Mouse (Mus musculus): ENCODE measurements at regions not wholly inside any gene's neighbourhood (a gene's known extent, or its start where the extent isn't known, plus 50 kb on each side); places are given as distances from the start of the nearest gene placed in this dataset.

DNA sequence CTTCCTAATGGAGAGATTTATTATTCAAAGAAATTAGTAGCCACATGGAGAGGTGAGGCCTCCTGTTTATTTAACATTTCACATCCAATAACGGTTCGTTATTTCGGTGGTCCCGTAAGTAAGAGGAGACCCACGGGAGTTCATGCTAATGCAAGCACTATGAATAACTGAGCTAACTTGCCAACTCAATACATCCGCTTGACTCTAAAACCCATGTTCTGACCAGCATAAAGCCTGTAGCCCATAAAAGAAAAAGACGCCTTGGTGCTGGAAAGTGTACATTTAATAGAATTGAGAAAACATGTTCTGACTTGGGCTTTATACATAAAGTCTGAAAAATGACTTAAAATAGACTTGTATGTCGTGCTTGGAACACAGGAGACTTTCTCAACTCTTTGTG, 198.1 kb upstream of the Dkk2 start:
- no peaks in the 10 kb centered on the region for H3K36me3 ChIP-seq
- H3K9ac ChIP-seq: no peak overlapping the region
- no peaks in the 10 kb centered on the region for H3K9me3 ChIP-seq
- H3K4me1 ChIP-seq: no peaks in the 10 kb centered on the region
- no peak for ATAC-seq (ENCODE audit: insufficient number of reproducible peaks, insufficient read depth, low FRiP score, low TSS enrichment, low read depth)
- no peaks in the 10 kb centered on the region for H3K27me3 ChIP-seq
- no peak overlapping the region for H3K4me2 ChIP-seq
- no peak overlapping the region for H3K27ac ChIP-seq
- no peak overlapping the region for H3K4me3 ChIP-seq
- WGBS: 89% methylated on average over 8 of the region's 8 CpGs

DNA sequence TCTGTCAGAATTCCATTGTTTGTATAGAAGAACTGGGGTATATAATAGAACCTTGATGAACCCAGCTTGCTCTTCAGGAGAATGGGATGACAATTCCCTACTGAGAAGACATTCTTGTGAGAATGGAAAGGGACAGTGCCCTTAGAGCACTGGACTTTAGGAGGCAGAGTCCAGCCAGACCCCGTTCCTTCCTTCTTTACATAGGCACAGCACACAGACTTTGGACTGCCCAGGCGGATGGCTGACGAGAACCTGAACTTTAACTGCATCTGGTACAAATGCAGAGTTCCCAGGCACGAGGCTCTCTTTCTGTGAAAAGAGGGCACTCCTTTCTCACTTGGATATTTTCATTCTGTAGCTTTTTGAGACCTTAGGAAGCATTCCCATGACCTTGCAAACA, 197.4 kb upstream of the Dkk2 start:
- Histone ChIP-seq H3K4me3 (no peak overlapping the region), H3K27me3 (no peaks in the 10 kb centered on the region), H3K9me3 (no peaks in the 10 kb centered on the region), H3K27ac (no peak overlapping the region), H3K36me3 (no peaks in the 10 kb centered on the region), H3K9ac (no peak overlapping the region), H3K4me1 (no peaks in the 10 kb centered on the region), H3K4me2 (no peak overlapping the region)
- no peak for ATAC-seq (ENCODE audit: insufficient number of reproducible peaks, insufficient read depth, low FRiP score, low TSS enrichment, low read depth)
- 75% methylated on average over 4 of the region's 4 CpGs for WGBS

DNA sequence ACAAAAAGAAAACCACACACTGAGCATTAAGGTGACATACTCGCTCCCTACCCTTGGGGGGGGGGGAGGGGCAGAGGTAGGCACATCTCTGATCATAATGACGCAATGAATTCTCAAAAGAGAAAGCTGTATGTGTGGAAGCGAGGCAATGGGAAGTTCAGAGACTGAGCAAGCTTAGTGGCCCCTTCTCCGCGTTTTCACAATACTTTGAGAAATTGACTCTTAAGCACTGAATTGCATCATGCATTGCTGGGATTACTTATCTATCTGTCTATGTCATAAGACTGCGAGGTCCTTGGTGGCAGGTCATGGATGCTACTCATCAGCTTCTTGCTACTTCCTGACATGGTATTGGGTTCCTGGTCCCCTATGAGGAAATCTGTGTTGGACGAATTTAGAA, 193.2 kb upstream of the Dkk2 start:
- Histone ChIP-seq H3K9me3 (no peaks in the 10 kb centered on the region), H3K4me2 (no peak overlapping the region), H3K9ac (no peak overlapping the region), H3K27ac (no peak overlapping the region), H3K27me3 (no peaks in the 10 kb centered on the region), H3K36me3 (no peaks in the 10 kb centered on the region), H3K4me1 (no peaks in the 10 kb centered on the region), H3K4me3 (no peak overlapping the region)
- no peak for ATAC-seq (ENCODE audit: insufficient number of reproducible peaks, insufficient read depth, low FRiP score, low TSS enrichment, low read depth)
- WGBS: 89% methylated on average over 7 of the region's 7 CpGs

DNA sequence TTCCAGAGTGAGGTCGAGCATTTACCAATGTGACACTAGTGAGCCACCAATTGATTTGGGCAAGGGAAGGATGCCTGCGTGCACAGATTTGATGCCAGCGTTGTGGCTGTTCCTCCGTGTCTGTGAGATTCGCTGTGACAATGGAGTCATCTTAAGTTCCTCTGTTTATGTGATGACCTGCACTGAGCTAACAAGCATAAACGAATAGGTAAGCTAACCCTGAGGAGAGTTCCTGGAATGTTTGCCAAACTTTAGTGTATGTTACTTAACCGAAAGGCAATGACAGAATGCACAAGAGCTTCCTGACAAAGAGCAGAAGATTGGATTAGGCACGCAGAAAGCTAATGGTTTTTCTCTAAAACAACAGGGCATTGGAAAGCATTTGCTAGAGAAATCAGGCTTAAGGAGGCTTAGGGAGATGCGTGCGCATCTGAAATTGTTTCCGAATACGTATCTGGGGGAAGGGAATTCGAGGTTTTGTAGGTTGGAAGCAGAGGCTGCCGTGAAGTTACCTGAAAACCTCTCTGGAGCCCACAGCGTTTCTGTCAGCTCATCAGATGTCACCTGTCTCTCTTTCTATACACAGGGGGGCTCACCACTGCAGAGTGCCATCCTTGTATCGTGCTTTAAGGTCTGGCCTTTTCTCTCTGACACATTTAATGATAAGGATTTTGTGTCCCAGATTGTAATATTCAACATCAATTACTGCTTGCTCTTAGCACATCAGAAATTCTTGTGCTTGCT, 191.9 kb upstream of the Dkk2 start:
- H3K9ac ChIP-seq: no peak overlapping the region
- 55% methylated on average over 16 of the region's 16 CpGs for WGBS
- H3K36me3 ChIP-seq: no peaks in the 10 kb centered on the region
- no peaks in the 10 kb centered on the region for H3K27me3 ChIP-seq
- no peak for ATAC-seq (ENCODE audit: insufficient number of reproducible peaks, insufficient read depth, low FRiP score, low TSS enrichment, low read depth)
- H3K4me3 ChIP-seq: no peak overlapping the region
- no peak overlapping the region for H3K4me2 ChIP-seq
- H3K9me3 ChIP-seq: no peaks in the 10 kb centered on the region
- H3K4me1 ChIP-seq: no peaks in the 10 kb centered on the region
- no peak overlapping the region for H3K27ac ChIP-seq

DNA sequence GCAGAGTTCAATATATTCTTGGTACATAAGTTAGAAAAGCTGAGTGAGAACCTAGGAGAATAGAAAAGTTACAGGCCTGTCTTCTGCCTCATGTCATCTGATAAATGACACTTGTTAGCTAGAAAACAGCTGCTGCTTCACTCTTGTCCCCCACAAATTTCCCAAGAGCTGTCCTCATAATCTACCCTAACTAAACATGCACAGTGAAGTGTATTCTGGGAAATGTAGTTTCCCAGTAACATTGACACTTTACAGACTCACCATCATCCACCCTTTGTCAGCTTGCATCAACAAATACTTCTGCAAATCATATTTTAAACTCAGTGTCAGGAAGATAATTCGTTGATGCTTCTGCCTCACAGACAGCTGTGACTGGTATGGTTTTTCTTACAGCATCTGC, 190.0 kb upstream of the Dkk2 start:
- Histone ChIP-seq H3K27me3 (no peaks in the 10 kb centered on the region), H3K27ac (no peak overlapping the region), H3K9me3 (no peaks in the 10 kb centered on the region), H3K4me3 (no peak overlapping the region), H3K36me3 (no peaks in the 10 kb centered on the region), H3K4me2 (no peak overlapping the region), H3K9ac (no peak overlapping the region), H3K4me1 (no peaks in the 10 kb centered on the region)
- 52% methylated on average over 1 of the region's 1 CpGs for WGBS
- ATAC-seq (ENCODE audit: insufficient number of reproducible peaks, insufficient read depth, low FRiP score, low TSS enrichment, low read depth): no peak

DNA sequence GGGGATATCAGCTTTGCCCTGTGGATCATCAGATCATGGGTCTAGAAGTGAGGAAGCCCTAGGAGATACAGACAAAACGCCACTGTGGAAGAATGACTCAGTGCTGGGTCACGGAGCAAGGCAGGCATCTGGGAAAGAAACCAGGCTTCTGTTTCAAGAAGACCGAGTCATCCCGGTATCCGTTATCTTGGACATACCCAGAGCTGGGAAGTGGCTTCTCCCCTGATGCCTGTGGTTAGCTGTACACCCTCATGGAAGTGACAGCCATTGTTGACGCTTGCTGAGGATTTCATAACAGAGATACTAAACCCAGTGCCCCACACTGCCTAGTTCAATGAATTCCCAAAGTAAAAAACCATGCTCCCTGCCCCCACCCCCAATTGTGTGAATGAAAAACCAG, 171.6 kb upstream of the Dkk2 start:
- no peaks in the 10 kb centered on the region for H3K27me3 ChIP-seq
- ATAC-seq (ENCODE audit: insufficient number of reproducible peaks, insufficient read depth, low FRiP score, low TSS enrichment, low read depth): no peak
- no peaks in the 10 kb centered on the region for H3K36me3 ChIP-seq
- 0 out of 2 replicates have a peak, but pooled peaks cover 5% of the 10 kb centered on the region for H3K9me3 ChIP-seq
- WGBS: 88% methylated on average over 6 of the region's 6 CpGs
- no peak overlapping the region for H3K27ac ChIP-seq
- H3K9ac ChIP-seq: no peak overlapping the region
- no peak overlapping the region for H3K4me2 ChIP-seq
- H3K4me3 ChIP-seq: no peak overlapping the region
- H3K4me1 ChIP-seq: peaks cover 4% of the 10 kb centered on the region; the same call in 1 of the 2 replicates

DNA sequence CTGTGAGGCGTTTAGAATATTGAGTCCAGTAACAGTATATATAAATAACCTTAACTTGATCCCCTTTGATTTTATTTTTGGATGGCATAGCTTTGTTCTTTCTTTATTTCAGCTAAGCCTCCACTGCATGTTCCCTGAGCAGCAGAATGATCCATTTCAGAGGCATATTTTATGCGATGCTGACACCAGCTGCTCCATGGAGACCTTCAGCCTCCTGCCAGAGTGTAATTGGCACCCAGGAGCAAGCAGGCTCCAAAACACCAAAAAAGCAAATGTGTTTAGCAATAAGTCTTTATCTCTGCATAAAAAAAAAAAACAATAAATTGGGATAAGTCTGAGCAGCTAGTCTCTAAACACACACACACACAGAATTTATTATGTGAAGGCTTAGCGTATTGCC, 170.7 kb upstream of the Dkk2 start:
- Histone ChIP-seq H3K9ac (no peak overlapping the region), H3K4me3 (no peak overlapping the region), H3K27me3 (no peaks in the 10 kb centered on the region), H3K36me3 (no peaks in the 10 kb centered on the region), H3K9me3 (0 out of 2 replicates have a peak, but pooled peaks cover 5% of the 10 kb centered on the region), H3K4me2 (no peak overlapping the region), H3K4me1 (no peaks in the 10 kb centered on the region), H3K27ac (no peak overlapping the region)
- no peak for ATAC-seq (ENCODE audit: insufficient number of reproducible peaks, insufficient read depth, low FRiP score, low TSS enrichment, low read depth)
- WGBS: 64% methylated on average over 3 of the region's 3 CpGs

DNA sequence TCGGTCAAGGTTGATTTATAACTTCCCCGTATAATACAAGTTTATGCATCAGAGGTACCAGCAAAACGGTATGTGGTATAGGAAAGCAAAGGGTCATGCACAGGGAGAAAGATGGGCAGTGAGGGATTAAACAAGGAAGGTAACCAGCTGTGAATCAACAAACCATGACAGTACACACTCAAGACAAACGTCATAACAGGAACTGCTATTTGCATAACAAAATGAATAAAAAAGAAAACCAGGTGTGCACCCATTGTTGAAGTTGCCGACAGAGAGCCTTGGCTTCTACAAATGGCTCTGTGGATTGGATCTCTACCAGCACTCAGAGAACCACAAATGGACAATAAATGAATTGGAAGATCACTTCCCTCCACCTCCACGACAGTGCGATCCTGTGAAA, 170.1 kb upstream of the Dkk2 start:
- Histone ChIP-seq H3K4me2 (no peak overlapping the region), H3K4me1 (0 out of 2 replicates have a peak, but pooled peaks cover 4% of the 10 kb centered on the region), H3K27ac (no peak overlapping the region), H3K9me3 (0 out of 2 replicates have a peak, but pooled peaks cover 5% of the 10 kb centered on the region), H3K9ac (no peak overlapping the region), H3K36me3 (no peaks in the 10 kb centered on the region), H3K27me3 (no peaks in the 10 kb centered on the region), H3K4me3 (no peak overlapping the region)
- no peak for ATAC-seq (ENCODE audit: insufficient number of reproducible peaks, insufficient read depth, low FRiP score, low TSS enrichment, low read depth)
- 81% methylated on average over 7 of the region's 7 CpGs for WGBS

DNA sequence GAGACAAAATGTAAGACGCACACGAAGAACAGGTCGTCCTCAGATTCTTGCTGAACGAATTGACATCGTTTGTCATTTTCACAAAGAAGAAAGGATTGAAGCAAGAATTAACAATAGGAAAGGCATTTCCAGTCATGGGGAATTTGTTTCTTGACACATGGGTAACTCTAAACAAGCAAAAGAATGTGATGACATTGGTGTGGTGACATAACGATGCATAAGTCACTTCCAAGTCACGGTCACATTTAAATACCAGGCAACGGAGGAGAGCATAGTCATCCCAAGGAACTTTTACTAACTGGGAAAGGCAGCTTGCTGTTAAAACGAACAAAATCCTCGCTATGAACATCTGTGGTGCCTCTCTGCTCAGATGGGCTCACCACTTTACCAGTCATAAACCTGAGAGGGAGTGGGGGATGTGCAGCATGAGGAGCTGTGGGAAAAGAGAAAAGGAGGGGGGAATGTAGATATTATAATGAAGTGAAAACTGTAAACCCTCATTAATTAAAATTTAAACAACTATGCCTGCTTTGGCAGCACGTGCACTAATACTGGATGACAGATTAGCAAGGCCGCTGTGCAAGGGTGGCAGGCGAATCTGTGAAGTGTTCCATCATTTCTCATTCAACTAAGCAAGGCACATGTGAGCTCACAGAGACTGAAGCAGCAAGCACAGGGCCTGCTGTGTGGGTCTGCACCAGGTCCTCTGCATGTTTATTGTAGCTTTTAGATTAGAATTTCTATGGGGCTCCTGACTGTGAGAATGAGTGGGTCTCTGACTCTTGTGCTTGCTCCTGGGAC, 167.2 kb upstream of the Dkk2 start:
- 86% methylated on average over 13 of the region's 13 CpGs for WGBS
- H3K27ac ChIP-seq: no peak overlapping the region
- H3K4me2 ChIP-seq: no peak overlapping the region
- H3K36me3 ChIP-seq: no peaks in the 10 kb centered on the region
- H3K27me3 ChIP-seq: no peaks in the 10 kb centered on the region
- ATAC-seq (ENCODE audit: insufficient number of reproducible peaks, insufficient read depth, low FRiP score, low TSS enrichment, low read depth): no peak
- H3K9me3 ChIP-seq: 0 out of 2 replicates have a peak, but pooled peaks cover 5% of the 10 kb centered on the region
- H3K4me1 ChIP-seq: 0 out of 2 replicates have a peak, but pooled peaks cover 4% of the 10 kb centered on the region
- no peak overlapping the region for H3K9ac ChIP-seq
- H3K4me3 ChIP-seq: no peak overlapping the region

DNA sequence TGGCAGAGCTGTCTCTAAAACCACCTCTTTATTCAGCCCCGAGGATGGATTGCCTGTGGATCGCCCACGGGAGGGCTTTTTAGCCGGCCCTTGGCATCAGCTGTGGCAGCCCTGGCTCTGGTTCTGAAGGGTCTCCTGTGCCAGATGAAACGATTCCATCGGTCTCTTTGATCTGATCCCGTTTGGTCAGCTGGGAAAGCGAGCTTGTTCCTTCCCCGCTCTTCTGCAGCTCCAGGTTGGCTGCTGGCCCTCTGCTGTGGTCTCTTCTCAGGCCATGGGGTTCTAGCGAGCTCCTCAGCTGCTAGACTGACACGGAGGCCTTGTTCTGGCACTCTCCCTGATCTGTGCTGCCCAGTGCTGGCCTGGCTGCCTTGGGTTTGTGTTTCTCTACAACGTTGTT, 165.6 kb upstream of the Dkk2 start:
- 0 out of 2 replicates have a peak overlapping the region, but pooled peaks have one; percentile 11 for H3K27ac ChIP-seq
- no peaks in the 10 kb centered on the region for H3K36me3 ChIP-seq
- WGBS: 66% methylated on average over 12 of the region's 12 CpGs
- 0 out of 2 replicates have a peak, but pooled peaks cover 4% of the 10 kb centered on the region for H3K4me1 ChIP-seq
- H3K4me2 ChIP-seq: no peak overlapping the region
- 0 out of 2 replicates have a peak, but pooled peaks cover 5% of the 10 kb centered on the region for H3K9me3 ChIP-seq
- H3K27me3 ChIP-seq: no peaks in the 10 kb centered on the region
- H3K9ac ChIP-seq: 0 out of 2 replicates have a peak overlapping the region, but pooled peaks have one; percentile 7
- no peak overlapping the region for H3K4me3 ChIP-seq
- ATAC-seq (ENCODE audit: insufficient number of reproducible peaks, insufficient read depth, low FRiP score, low TSS enrichment, low read depth): no peak

DNA sequence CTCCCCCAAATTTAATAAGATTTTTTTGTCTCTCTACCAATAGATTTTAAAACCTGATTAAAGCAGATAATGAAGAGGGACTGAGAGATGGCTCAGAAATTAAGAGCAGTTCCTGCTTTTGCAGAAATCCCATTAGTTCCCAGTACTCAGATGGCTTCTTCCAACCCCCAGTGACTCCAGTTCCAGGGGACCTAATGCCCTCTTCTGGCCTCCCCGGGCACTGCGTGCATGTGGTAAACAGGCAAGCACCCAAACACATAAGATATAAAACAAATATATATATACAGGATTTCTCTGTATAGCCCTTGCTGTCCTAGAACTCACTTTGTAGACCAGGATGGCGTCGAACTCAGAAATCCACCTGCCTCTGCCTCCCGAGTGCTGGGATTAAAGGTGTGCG, 163.9 kb upstream of the Dkk2 start:
- no peak for ATAC-seq (ENCODE audit: insufficient number of reproducible peaks, insufficient read depth, low FRiP score, low TSS enrichment, low read depth)
- Histone ChIP-seq H3K27ac (no peak overlapping the region), H3K9ac (no peak overlapping the region), H3K4me3 (no peak overlapping the region), H3K9me3 (0 out of 2 replicates have a peak, but pooled peaks cover 5% of the 10 kb centered on the region), H3K4me1 (0 out of 2 replicates have a peak, but pooled peaks cover 4% of the 10 kb centered on the region), H3K36me3 (no peaks in the 10 kb centered on the region), H3K27me3 (no peaks in the 10 kb centered on the region), H3K4me2 (no peak overlapping the region)
- WGBS: 85% methylated on average over 6 of the region's 6 CpGs

DNA sequence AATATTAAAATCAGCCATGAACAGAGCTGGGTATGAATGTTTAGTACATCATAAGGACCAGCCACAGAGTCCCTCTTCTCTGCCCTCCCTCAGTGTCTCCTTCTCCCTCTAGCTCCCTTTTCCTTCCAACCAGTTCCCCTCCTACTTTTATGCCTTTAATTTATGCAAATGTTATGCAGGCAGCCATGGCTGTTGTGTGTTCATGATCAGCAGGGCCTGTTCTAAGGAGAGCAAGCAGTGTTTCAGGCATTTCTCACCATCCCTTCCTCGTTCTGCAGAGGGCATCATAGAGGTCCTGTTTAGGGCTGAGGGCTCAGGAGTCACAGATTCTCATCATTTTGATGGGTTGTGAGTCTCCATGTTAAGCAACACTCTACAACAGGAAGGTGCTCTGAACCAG, 162.4 kb upstream of the Dkk2 start:
- H3K4me2 ChIP-seq: no peak overlapping the region
- H3K27me3 ChIP-seq: no peaks in the 10 kb centered on the region
- H3K4me3 ChIP-seq: no peak overlapping the region
- H3K9ac ChIP-seq: no peak overlapping the region
- 0 out of 2 replicates have a peak, but pooled peaks cover 4% of the 10 kb centered on the region for H3K4me1 ChIP-seq
- no peak overlapping the region for H3K27ac ChIP-seq
- H3K9me3 ChIP-seq: 0 out of 2 replicates have a peak, but pooled peaks cover 5% of the 10 kb centered on the region
- H3K36me3 ChIP-seq: no peaks in the 10 kb centered on the region
- WGBS: 58% methylated on average over 1 of the region's 1 CpGs
- no peak for ATAC-seq (ENCODE audit: insufficient number of reproducible peaks, insufficient read depth, low FRiP score, low TSS enrichment, low read depth)

Data from embryonic facial prominence, embryonic 13.5 days (tissue).